Mouse (Mus musculus) C2C12 (cell line): Measurements from ENCODE around the gene Uprt. TPM values are rescaled to one million over a fixed set of nuclear protein-coding genes. Genes with fewer than 3 reads are reported as not detected.

Experiments
- H3K27me3 ChIP-seq: one replicate; pipeline ENCODE4 v1.6.1; 2011; ENCODE audit not compliant: control insufficient read depth, insufficient read depth, insufficient read length
- H3K36me3 ChIP-seq: one replicate; pipeline ENCODE4 v1.6.1; 2011; ENCODE audit not compliant: control insufficient read depth, insufficient read depth
- H3K4me3 ChIP-seq: one replicate; pipeline ENCODE4 v1.5.1; 2011; ENCODE audit warnings: mild to moderate bottlenecking, control low read depth; ENCODE audit not compliant: poor library complexity, insufficient read depth, severe bottlenecking
- H3K79me2 ChIP-seq: one replicate; pipeline ENCODE4 v1.6.1; 2011; ENCODE audit not compliant: control insufficient read depth, insufficient read depth
- H3K79me3 ChIP-seq: one replicate; pipeline ENCODE4 v1.6.1; 2011; ENCODE audit warnings: low read depth, control low read depth
- H3ac ChIP-seq: one replicate; pipeline ENCODE3; 2011; ENCODE audit warnings: low read depth; ENCODE audit not compliant: control insufficient read depth, insufficient read length
- CEBPB ChIP-seq: IDR thresholded peaks from one replicate; pipeline ENCODE4 v1.6.1; 2011; ENCODE audit warnings: low read depth, mild to moderate bottlenecking, control low read depth, moderate library complexity
- CTCF ChIP-seq: IDR thresholded peaks from one replicate; pipeline ENCODE4 v1.5.1; 2011; ENCODE audit not compliant: control insufficient read depth, insufficient read depth, insufficient read length
- FOSL1 ChIP-seq: IDR thresholded peaks from one replicate; pipeline ENCODE4 v1.8.0; 2011; ENCODE audit warnings: mild to moderate bottlenecking, low read length; ENCODE audit not compliant: poor library complexity, insufficient read depth, severe bottlenecking
- MAX ChIP-seq: IDR thresholded peaks from one replicate; pipeline ENCODE4 v1.6.1; 2011; ENCODE audit warnings: mild to moderate bottlenecking, control low read depth
- MYOD1 ChIP-seq: IDR thresholded peaks from one replicate; pipeline ENCODE4 v1.6.1; 2011; ENCODE audit warnings: low read depth; ENCODE audit not compliant: control insufficient read depth, insufficient read length
- MYOG ChIP-seq: IDR thresholded peaks from one replicate; pipeline ENCODE4 v1.6.1; 2011; ENCODE audit not compliant: control insufficient read depth, insufficient read length; ENCODE audit errors: extremely low read depth
- USF1 ChIP-seq: IDR thresholded peaks from one replicate; pipeline ENCODE4 v1.6.1; 2011; ENCODE audit warnings: low read depth, mild to moderate bottlenecking, control low read depth, moderate library complexity
- polyA plus RNA-seq: library from polyadenylated mRNA; unstranded; fragments of >200 nt; fragmentation: generic; extraction: Trizol; gene quantifications from one replicate; pipeline ENCODE4 v1.2.1, GENCODE M21; 2012; ENCODE audit warnings: missing spikeins

Uprt gene
- polyA plus RNA-seq, 1 experiment: 2.5 TPM

DNA sequence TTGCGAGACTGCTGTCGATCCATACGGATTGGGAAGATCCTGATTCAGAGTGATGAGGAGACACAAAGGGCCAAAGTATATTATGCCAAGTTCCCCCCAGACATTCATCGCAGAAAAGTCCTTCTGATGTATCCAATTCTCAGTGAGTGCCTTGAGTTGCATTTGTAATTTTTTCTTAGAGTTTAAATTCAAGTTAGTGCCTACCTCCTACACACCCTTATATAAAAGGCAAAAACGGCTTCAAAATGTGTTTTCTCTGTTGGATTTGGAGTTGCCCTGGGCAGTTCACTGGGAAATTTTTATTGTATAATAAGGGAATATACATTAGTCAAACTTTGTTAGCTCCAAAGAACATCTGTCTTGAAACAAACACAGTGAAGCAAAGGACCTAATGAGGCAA is 19.1 kb downstream of the Uprt start:
- H3K27me3 ChIP-seq: no peaks in the 10 kb centered on the region

DNA sequence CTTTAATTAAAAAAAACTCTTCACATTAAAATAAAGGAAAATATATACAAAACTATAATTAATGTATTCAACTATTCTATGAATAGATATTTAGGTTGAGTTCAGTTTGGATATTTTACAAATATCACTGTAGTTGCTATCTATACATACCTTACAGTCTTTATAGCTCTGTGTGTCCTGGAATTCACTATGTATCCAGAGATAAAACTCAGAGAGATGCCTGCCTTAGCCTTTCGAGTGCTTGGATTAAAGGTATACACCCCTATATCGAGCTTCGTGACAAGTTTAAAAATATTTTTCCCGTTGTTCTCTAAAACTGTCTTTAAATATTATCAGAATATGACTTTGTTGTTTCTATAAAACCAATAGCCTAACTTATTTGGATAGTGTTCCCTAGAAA is 60.0 kb downstream of the Uprt start:
- no peak overlapping the region for H3K4me3 ChIP-seq
- no peaks in the 10 kb centered on the region for H3K36me3 ChIP-seq
- no peaks in the 10 kb centered on the region for H3K27me3 ChIP-seq
- no peak overlapping the region for H3ac ChIP-seq
- H3K79me2 ChIP-seq: no peaks in the 10 kb centered on the region
- TF ChIP-seq MYOG: no peak
- no peak for TF ChIP-seq MYOD1
- no peak for TF ChIP-seq USF1
- TF ChIP-seq MAX: no peak
- no peak for TF ChIP-seq CEBPB
- no peak for TF ChIP-seq CTCF
- TF ChIP-seq FOSL1: no peak
- H3K79me3 ChIP-seq: no peaks in the 10 kb centered on the region

More for the DNA sequence above, 19.1 kb downstream of the Uprt start:
- Histone ChIP-seq H3K4me3 (no peak overlapping the region), H3K79me3 (no peaks in the 10 kb centered on the region), H3ac (no peak overlapping the region), H3K36me3 (peaks cover 5% of the 10 kb centered on the region), H3K79me2 (no peaks in the 10 kb centered on the region)
- TF ChIP-seq USF1 (no peak), MYOD1 (no peak), FOSL1 (no peak), MYOG (no peak), MAX (no peak), CTCF (no peak), CEBPB (no peak)

DNA sequence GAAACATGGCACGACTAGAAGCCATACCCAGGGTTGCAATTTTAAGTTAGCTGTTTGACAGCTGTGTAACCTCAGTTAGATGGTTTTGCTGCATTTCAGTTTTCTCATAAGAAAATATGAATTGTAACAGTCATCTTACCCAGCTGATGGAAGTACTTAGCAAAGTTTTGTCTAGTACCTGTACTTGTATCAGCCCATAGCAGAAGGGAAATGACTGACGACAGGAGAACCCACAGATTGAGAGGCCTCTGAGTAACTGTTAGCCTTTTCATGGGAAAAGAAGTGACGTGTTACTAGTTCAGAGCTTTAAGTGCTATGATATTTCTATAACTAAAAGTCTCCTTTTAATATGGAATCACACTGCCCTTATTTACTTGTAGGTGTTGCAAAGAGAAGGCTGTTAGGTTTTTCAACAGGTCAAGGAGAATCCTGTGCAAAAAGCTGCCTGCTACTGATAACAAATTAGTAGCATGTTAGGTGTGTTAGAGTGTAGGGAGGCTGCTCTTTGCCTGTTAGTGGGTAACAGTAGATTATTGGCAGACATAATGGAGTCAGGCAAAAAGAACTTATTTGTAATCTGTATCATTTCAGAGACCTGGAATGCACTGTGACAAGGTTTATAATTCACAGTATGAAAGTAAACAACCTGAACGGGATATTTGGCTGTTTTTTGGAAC is 61.4 kb downstream of the Uprt start:
- Histone ChIP-seq H3ac (no peak overlapping the region), H3K4me3 (no peak overlapping the region), H3K79me2 (no peaks in the 10 kb centered on the region), H3K79me3 (no peaks in the 10 kb centered on the region), H3K36me3 (no peaks in the 10 kb centered on the region), H3K27me3 (no peaks in the 10 kb centered on the region)
- no peak for TF ChIP-seq FOSL1
- TF ChIP-seq MAX: no peak

DNA sequence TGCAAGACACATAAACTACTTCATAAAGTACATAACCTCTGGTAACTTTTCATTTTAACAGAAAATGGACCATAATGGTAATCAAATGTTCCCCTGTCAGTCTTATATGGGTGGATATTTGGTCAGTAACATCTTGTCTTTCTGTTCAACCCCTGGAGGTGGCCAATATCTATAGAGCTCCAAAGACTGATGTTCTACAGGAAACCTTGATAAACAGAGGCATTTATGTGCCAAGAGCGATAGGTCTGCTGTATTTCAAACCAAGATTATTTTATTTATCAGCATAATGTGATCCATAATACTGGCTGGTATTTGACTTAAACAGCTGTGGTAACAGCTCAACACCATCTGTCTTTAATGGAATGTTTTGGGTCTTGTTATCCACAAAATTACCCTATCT is 62.7 kb downstream of the Uprt start:
- Histone ChIP-seq H3K4me3 (no peak overlapping the region), H3K79me3 (no peaks in the 10 kb centered on the region), H3K27me3 (no peaks in the 10 kb centered on the region), H3K36me3 (no peaks in the 10 kb centered on the region), H3K79me2 (no peaks in the 10 kb centered on the region), H3ac (no peak overlapping the region)
- no peak for TF ChIP-seq MYOG
- no peak for TF ChIP-seq USF1
- TF ChIP-seq CEBPB: no peak
- TF ChIP-seq FOSL1: no peak
- TF ChIP-seq MYOD1: no peak
- TF ChIP-seq CTCF: no peak
- no peak for TF ChIP-seq MAX

Other genes with a start within 250 kb of the Uprt start
- gene Abcb7, start 69.0 kb upstream of the Uprt start, polyA plus RNA-seq: 2.8 TPM
- gene Zdhhc15, start 188.2 kb downstream of the Uprt start, polyA plus RNA-seq: 0.57 TPM